Mouse (Mus musculus): Measurements from ENCODE around the gene P2ry14.

GRCm38 (mm10) chr3:59092702-59093101 lies 60.7 kb downstream of the P2ry14 start:
- no peak for TF ChIP-seq FLI1 (IDR thresholded peaks at IDR 0.05; ENCODE audit: low read length)
- TF ChIP-seq GATA1 (IDR thresholded peaks at IDR 0.05; ENCODE audit: borderline replicate concordance, low read length), result no peak
